Mouse (Mus musculus): ENCODE results near the gene Fbh1.

Fbh1 gene

DNA sequence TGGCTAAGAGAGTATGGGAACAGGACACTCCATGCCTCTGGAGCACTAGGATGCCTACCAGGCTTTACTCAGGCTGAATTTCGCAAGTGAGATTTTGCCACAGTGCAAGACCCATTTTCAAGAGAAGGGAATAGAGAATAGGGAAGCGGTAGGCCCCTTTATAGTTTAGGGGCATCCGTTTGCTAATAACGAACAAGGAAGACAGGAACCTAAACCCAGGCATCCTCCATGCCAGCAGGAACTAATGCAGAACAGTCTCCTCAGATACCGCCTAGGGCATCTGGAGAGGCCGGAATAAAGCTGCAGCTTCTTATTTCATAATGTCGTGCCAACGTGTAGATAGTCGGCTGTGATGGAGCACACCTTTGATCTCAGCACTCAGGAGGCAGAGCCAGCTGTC, 54.8 kb downstream of the Fbh1 start:
- DNase-seq (ENCODE audit: extremely low read depth, low read depth): no peak

DNA sequence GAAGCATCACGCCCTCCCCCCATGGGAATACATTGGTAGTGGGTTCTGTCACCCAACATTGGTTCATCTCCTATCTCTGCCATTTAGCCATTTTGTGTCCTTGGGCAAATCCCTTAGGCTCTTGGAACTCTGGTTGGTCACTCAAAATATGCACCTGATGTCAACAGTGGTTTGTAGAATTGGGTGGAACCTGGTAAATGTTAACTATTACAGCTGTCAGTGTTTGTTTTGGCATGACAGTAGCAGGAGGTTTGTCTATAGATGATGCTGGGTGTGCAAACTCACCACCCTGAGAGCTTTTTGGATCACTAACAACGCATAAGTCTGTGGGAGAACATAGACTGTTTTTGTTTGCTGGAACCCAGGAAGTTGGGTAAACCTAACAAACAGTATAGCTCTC, 58.8 kb downstream of the Fbh1 start:
- DNase-seq (ENCODE audit: extremely low read depth, low read depth): no peak

DNA sequence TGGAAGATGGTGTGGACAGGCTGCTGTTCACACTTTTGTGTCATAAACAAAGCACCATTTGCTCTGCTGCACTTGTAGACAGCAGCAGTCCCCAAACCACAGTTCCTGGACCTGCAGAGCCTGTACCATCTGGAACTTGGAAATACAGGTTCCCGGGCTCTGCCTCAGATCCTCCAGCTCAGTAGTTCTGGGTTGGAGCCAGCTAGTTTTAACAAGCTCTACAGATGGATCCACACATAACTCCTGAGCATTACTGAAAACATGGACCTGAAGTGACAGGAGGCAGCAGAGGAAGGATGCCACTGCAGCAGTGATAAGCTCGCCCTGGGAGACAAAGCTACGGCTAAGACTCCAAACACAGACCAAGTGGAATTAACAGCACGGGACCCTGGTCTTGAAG, 62.8 kb downstream of the Fbh1 start:
- DNase-seq (ENCODE audit: extremely low read depth, low read depth): no peak

DNA sequence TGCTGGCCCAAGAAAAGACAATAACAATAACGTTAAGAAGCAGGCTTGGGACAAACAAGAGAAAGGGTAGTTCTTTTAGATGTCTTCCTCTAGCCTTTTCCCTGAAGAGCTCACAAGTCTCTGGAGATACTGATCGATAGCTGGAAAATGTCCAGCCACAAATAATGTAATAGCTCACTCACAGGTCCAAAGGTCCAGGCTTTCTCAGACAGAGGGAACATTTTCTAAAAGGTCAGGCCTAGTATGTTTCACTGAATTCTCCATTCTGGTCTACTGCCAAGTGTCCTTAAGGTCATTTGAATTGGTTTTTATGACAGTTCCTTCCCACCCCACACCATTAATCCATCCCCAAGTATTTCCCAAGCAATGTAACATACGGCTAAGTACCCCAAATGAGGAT, 64.4 kb downstream of the Fbh1 start:
- DNase-seq (ENCODE audit: extremely low read depth, low read depth): no peak

DNA sequence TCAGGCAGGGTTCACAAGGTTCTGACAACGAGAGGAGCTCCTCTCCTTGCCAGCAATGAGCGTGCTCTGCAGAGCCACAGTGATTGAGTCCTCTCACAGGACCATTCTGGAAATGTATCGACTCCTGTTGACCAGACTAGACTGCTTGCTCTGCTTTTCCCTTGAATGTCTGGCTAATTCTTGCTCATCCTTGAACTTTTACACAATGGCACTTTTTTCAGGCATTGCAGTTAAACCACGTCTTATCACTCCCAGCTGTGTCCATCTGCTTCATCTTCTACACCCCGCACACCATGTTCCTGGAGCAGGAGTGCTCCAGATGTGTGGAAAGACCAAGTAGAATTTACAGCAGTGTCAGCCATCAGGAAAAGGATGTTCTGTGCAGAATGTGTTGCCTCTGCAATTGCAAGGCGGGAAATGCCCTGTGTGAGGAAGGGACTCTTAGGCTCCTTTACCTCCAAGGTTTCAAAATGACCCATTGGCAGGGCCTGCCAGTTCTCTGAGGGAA, 64.8 kb downstream of the Fbh1 start:
- DNase-seq (ENCODE audit: extremely low read depth, low read depth): no peak

DNA sequence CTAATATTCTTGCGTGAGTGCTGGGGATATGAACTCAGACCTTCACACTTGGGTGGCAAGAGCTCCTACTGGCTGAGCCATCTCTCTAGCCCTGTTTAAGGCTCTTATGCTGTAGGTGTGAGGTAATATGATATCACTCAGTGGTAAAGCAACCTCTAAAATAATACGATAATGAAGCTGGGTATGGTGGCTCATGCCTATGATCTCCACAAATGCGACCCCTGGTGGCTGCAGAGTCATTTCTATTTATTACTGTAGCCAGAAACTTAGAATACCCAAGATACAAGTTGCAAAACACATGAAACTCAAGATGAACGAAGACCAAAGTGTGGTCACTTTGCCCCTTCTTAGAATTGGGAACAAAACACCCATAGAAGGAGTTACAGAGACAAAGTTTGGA, 67.3 kb downstream of the Fbh1 start:
- peak; percentile 58 for DNase-seq (ENCODE audit: extremely low read depth, low read depth)

DNA sequence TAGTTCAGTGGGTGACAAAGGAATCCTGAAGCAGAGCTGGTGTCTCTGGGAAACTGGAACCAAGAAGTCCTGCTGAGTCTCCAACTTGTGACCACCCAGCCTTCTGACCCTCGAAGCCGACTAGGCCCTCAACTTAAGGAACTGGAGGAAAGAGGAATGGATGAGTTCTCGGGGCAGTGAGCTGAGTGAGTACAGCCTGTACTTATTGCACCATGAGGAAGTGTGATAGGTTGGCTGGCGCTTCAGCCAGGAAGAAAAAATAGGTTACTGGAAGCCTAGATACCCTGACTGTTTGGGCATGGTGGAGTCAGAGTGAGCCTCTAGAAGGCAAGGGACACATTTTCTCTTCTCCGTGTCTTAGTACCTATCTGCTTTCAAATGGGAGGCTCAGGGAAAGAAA, 68.8 kb downstream of the Fbh1 start:
- DNase-seq (ENCODE audit: extremely low read depth, low read depth): no peak

DNA sequence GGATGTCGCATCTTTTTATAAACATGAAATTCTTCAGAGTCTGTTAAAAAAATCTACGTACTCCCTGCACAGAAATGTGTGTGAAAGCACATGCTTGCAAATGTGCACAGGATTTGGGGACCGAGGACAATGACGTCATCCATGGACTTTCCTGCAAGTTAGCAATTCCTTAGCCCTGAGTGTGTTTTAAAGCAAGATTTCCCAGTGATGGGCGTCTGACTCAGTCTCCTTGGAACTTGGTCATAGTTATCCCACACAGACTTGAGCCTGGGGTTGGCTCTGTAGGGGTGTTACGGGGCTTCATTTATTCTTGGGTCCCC, 70.7 kb downstream of the Fbh1 start:
- DNase-seq (ENCODE audit: extremely low read depth, low read depth): no peak

DNA sequence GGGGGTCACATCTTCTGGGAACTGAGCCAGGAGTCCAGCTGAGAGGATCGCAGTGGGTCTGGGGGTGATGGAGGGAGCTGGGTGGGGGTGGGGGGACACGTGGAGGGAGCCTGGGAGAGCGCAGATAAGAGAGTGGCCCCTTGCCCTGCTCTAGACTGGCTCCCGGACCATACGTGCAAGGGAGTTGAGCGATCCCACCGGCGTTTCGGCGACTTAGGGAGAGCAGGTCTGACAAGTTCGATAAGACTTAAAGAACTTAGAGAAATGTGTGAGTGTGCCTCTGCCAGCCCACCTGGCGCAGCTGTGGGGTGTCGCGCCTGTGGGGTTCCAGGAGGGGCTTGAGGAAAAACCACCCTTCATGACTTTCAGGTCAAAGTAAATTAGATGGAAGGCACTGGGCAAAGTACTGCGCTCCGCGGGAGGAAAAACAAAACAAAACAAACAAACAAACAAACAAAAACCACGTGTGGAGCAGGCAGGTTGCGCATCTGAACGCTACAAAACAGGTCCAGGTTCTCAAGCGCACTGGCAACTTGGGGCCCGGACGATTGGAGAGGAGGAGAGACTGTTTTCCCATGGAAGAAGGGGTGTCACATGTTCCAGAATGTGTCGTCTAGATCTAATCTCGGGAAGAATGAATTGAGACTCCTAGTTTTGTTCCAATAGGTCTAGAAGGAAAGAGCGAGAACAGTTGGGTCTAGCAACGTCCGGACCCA, 71.2 kb downstream of the Fbh1 start:
- DNase-seq (ENCODE audit: extremely low read depth, low read depth): no peak

DNA sequence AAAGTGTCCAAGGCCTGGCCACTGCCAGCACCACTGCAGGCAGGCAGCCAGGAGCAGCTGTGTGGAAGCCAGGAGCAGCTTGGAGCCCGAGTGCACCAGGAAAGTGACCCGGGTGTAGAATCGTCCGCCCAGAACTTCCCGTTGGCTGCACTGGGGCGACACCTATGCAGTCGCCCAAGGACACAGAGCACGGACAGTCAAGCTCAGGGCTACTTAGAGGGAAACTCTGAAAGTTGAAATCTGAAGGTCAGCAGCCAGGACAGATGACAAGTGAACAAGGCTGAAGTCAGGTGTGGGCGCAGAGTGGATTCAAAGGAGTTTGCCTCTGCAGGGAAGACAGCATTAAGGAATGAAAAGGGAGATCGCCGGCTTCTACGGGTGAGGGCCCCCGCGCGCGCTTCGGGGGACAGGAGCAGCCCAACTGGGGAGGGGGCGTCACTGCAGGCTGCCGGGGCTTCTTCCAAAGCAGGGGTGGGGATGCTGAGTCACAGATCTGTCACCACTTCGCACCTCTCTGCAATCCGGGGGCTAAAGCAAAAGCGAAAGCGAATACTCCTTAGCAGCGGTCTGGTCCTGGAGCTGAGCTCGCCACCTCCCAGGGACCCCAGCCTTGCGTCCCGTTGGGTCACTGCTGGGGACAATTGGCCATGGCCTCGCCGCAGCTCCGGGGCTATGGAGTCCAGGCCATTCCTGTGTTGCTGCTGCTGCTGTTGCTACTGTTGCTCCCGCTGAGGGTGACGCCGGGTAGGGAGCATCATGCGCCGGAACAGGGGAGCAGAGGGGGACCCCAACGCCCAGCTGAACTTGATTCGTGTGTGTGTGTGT, 72.0 kb downstream of the Fbh1 start, which contains the start of gene Il15ra:
TSS of gene Il15ra (plus strand) at position 90 of the 825 bp plus-strand sequence.
- no peak for DNase-seq (ENCODE audit: extremely low read depth, low read depth)

DNA sequence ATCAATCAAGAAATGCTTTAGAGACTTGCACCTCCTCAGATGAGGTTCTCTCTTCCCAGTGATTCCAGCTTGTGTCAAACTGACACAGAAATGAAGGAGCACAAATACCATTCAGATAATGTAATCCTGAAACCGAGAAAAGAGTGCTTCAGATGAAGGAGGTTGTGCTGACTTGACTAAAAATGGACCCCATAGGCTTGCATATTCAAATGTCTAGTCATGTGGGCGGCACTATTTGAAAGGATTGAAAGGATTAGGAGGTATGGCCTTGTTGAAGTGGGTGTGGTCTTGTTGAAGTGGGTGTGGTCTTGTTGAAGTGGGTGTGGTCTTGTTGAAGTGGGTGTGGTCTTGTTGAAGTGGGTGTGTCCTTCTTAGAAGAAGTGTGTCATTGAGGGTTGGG, 77.5 kb downstream of the Fbh1 start:
- DNase-seq (ENCODE audit: extremely low read depth, low read depth): no peak

DNA sequence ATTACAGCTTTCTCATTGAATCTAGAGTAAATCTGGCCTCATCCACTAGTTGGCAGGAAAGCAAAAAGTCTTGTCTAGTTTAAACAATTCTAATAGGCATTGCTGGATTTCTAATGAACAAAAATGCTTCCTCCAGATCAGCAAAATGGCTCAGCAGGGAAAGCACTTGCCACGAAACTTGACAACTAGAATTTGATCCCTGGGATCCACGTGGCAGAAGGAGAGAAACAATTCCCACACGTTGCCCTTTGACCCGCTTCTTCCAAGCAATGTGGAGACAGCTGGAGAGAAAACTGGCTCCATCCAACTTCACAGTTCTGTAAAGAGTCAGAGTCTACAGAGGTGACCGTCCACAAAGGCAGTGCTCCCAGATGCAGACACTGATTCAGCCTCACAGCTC, 78.4 kb downstream of the Fbh1 start:
- no peak for DNase-seq (ENCODE audit: extremely low read depth, low read depth)

DNA sequence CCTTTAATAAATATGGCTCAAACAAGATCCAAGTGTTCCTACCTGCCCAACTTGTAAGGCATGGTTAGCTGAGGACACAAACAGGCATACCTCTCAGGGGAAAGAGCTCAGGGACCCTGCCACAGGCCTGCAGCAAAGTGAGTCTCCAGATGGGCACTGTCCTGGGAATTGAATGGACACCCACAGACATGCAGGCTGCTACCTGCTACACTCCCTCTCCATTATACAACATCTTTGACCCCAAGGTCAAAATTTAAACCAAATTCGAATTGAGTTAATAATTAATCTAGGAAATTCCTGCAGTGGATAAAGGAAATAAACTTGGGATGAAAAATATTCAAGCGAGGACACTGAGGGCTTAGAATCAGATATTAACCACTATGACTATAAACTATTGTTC, 81.5 kb downstream of the Fbh1 start:
- DNase-seq (ENCODE audit: extremely low read depth, low read depth): no peak

DNA sequence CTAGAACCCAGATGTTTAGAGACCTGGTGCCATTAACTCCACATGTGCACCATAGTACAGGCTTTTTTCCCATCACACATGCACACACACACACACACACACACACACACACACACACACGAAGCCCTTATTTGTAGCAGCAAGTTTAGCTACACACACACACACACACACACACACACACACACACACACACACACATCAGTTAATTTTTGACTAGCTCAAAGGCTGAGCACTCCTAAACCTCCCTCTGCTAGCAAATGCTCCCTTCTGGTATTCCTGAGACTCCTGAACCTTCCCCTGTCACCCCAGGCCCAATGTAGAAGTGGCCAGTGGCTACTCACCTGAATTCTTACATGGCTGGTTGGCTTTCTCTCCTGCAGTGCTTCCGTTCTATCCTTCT, 83.3 kb downstream of the Fbh1 start:
- DNase-seq (ENCODE audit: extremely low read depth, low read depth): no peak

DNA sequence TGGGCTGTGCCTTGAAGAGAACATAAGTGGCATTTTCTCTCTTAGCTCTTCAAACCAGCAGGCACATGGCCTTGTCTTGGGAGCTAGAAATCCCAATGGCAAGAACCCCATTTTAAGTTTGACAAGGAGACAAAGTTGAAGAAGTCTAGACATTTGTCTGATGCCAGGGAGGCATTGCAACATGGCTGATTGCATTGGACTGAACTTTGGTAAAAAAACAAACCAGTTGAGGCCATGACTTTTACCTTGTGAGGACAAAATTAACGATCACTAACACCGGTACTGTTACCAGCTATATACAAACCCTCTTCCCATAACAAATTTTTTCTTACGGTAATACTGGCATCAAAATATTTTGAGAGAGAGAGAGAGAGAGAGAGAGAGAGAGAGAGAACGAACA, 84.0 kb downstream of the Fbh1 start:
- no peak for DNase-seq (ENCODE audit: extremely low read depth, low read depth)

All from MEL-GATA-1-ER (cell line).